Mouse (Mus musculus): Measurements from ENCODE around the gene Amph. TPM values are rescaled to one million over a fixed set of nuclear protein-coding genes. Genes with fewer than 3 reads are reported as not detected.
"Not testable (repeated sequence)": the region's sequence is repeated elsewhere in the genome, so short reads cannot be mapped to it uniquely, and the experiment has no call there.

Gene Amph
- polyA plus RNA-seq (2014; fragmentation: Nextera tagmentation; extraction: Ambion mirVana) = 11.6 and 12.9 TPM in 2 replicates

GRCm38 (mm10) chr13:18948171-18949028 lies at the start of gene Amph:
Amph (plus strand) TSS chr13:18948205.
- peaks cover 5% of the 10 kb centered on the region for H3K27me3 ChIP-seq (ENCODE audit: control insufficient read depth, insufficient read depth, low read length)
- H3K27ac ChIP-seq (ENCODE audit: low read depth, low read length) = 0 out of 2 replicates have a peak within 1 kb of the TSS, but pooled peaks have one; percentile 40
- peak; percentile 94 for DNase-seq (ENCODE audit: low spot score, missing footprints)
- H3K9me3 ChIP-seq (ENCODE audit: control insufficient read depth, low read length) = no peaks in the 10 kb centered on the region
- H3K36me3 ChIP-seq (ENCODE audit: control insufficient read depth, insufficient read depth, low read length) = no peaks in the 10 kb centered on the region
- WGBS = under 1% methylated on average over 70 of the region's 70 CpGs
- peak within 1 kb of the TSS; percentile 74 for H3K9ac ChIP-seq (ENCODE audit: low read length)
- peak; percentile 97 for ATAC-seq (ENCODE audit: low FRiP score)
- H3K4me3 ChIP-seq (ENCODE audit: low read depth, low read length) = peak within 1 kb of the TSS; percentile 77
- H3K4me1 ChIP-seq (ENCODE audit: control insufficient read depth, insufficient read depth, low read length) = peaks cover 4% of the 10 kb centered on the region; the same call in 1 of the 2 replicates
- H3K4me2 ChIP-seq = peak within 1 kb of the TSS; percentile 68

DNA sequence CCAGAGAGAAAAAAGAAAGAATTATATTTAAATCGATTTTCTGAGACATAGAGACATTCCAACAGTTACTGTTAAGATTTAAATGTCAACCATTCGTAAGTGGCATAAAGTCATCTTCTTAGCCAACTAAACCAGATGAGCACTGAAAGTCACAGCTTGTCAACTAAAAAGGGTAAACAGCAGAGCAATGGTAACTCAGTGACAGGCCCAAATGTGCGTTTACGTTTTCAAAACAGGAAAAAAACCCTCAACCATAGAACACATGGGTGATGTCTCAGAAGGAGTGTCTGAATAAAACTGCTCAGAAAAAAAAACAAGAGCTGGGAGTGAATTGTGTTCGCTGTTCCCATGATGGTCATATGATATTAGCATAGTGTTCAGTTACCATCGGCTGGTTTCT lies 44.4 kb upstream of the Amph start:
- Histone ChIP-seq H3K9ac (ENCODE audit: low read length) (no peak overlapping the region), H3K4me3 (ENCODE audit: low read depth, low read length) (no peak overlapping the region), H3K27ac (ENCODE audit: low read depth, low read length) (no peak overlapping the region), H3K4me2 (no peak overlapping the region), H3K9me3 (ENCODE audit: control insufficient read depth, low read length) (no peaks in the 10 kb centered on the region), H3K4me1 (ENCODE audit: control insufficient read depth, insufficient read depth, low read length) (no peaks in the 10 kb centered on the region), H3K27me3 (ENCODE audit: control insufficient read depth, insufficient read depth, low read length) (no peaks in the 10 kb centered on the region), H3K36me3 (ENCODE audit: control insufficient read depth, insufficient read depth, low read length) (no peaks in the 10 kb centered on the region)
- 89% methylated on average over 6 of the region's 6 CpGs for WGBS
- ATAC-seq (ENCODE audit: low FRiP score) = no peak
- DNase-seq (ENCODE audit: low spot score, missing footprints) = no peak

- Histone ChIP-seq H3K27ac (ENCODE audit: low read depth, low read length) (no peak overlapping the region), H3K9me3 (ENCODE audit: control insufficient read depth, low read length) (no peaks in the 10 kb centered on the region), H3K4me1 (ENCODE audit: control insufficient read depth, insufficient read depth, low read length) (no peaks in the 10 kb centered on the region), H3K4me2 (no peak overlapping the region), H3K36me3 (ENCODE audit: control insufficient read depth, insufficient read depth, low read length) (no peaks in the 10 kb centered on the region), H3K27me3 (ENCODE audit: control insufficient read depth, insufficient read depth, low read length) (no peaks in the 10 kb centered on the region), H3K9ac (ENCODE audit: low read length) (no peak overlapping the region), H3K4me3 (ENCODE audit: low read depth, low read length) (no peak overlapping the region)
- DNase-seq (ENCODE audit: low spot score, missing footprints) = no peak
- WGBS = 91% methylated on average over 4 of the region's 4 CpGs
- ATAC-seq (ENCODE audit: low FRiP score) = no peak
Observed at GRCm38 (mm10) chr13:18914774-18915173, 33.2 kb upstream of the Amph start.

GRCm38 (mm10) chr13:18933191-18933590 lies 14.8 kb upstream of the Amph start:
- H3K9me3 ChIP-seq (ENCODE audit: control insufficient read depth, low read length); H3K4me1 ChIP-seq (ENCODE audit: control insufficient read depth, insufficient read depth, low read length); H3K4me2 ChIP-seq; H3K9ac ChIP-seq (ENCODE audit: low read length); H3K27ac ChIP-seq (ENCODE audit: low read depth, low read length); DNase-seq (ENCODE audit: low spot score, missing footprints); H3K36me3 ChIP-seq (ENCODE audit: control insufficient read depth, insufficient read depth, low read length); ATAC-seq (ENCODE audit: low FRiP score); H3K4me3 ChIP-seq (ENCODE audit: low read depth, low read length); H3K27me3 ChIP-seq (ENCODE audit: control insufficient read depth, insufficient read depth, low read length): not testable (repeated sequence)
- WGBS = 100% methylated on average over 1 of the region's 2 CpGs

DNA sequence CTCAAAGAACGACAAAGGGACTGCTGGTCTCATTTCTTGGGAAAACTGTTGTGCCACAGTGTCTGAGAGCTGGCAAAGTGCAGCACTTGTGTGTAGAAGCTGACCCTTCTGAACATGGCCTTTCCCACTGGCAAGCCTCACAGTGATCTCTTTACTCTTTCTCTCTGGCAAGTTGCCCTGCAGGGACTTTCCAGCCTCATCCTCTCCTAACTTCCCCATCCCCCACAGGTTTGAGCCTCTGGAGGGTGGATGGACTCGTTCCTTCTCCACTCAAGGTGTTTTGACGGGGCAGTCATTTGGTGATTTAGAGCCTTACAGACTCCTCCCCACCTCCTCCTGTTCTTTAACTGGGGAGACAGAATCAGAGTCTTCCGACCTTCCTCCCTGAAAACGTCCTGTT lies 319 bp upstream of the Amph start:
- peak overlapping the region; percentile 77 for H3K4me3 ChIP-seq (ENCODE audit: low read depth, low read length)
- H3K4me1 ChIP-seq (ENCODE audit: control insufficient read depth, insufficient read depth, low read length) = peaks cover 4% of the 10 kb centered on the region; the same call in 1 of the 2 replicates
- H3K9ac ChIP-seq (ENCODE audit: low read length) = peak overlapping the region; percentile 74; the same call in 1 of the 2 replicates
- no peaks in the 10 kb centered on the region for H3K36me3 ChIP-seq (ENCODE audit: control insufficient read depth, insufficient read depth, low read length)
- H3K9me3 ChIP-seq (ENCODE audit: control insufficient read depth, low read length) = no peaks in the 10 kb centered on the region
- DNase-seq (ENCODE audit: low spot score, missing footprints) (no peak), ATAC-seq (ENCODE audit: low FRiP score) (peak; percentile 31; the same call in 1 of the 2 replicates)
- H3K27me3 ChIP-seq (ENCODE audit: control insufficient read depth, insufficient read depth, low read length) = peaks cover 5% of the 10 kb centered on the region
- H3K27ac ChIP-seq (ENCODE audit: low read depth, low read length) = no peak overlapping the region
- H3K4me2 ChIP-seq = peak overlapping the region; percentile 68
- 22% methylated on average over 5 of the region's 5 CpGs for WGBS

GRCm38 (mm10) chr13:18949029-18949350 lies 985 bp downstream of the Amph start:
- DNase-seq (ENCODE audit: low spot score, missing footprints) (peak; percentile 92), ATAC-seq (ENCODE audit: low FRiP score) (peak; percentile 12)
- Histone ChIP-seq H3K4me2 (peak overlapping the region; percentile 68), H3K27me3 (ENCODE audit: control insufficient read depth, insufficient read depth, low read length) (peaks cover 5% of the 10 kb centered on the region), H3K9ac (ENCODE audit: low read length) (peak overlapping the region; percentile 74), H3K4me3 (ENCODE audit: low read depth, low read length) (peak overlapping the region; percentile 77), H3K27ac (ENCODE audit: low read depth, low read length) (no peak overlapping the region), H3K9me3 (ENCODE audit: control insufficient read depth, low read length) (no peaks in the 10 kb centered on the region), H3K36me3 (ENCODE audit: control insufficient read depth, insufficient read depth, low read length) (no peaks in the 10 kb centered on the region), H3K4me1 (ENCODE audit: control insufficient read depth, insufficient read depth, low read length) (peaks cover 4% of the 10 kb centered on the region; the same call in 1 of the 2 replicates)
- 8% methylated on average over 5 of the region's 5 CpGs for WGBS

DNA sequence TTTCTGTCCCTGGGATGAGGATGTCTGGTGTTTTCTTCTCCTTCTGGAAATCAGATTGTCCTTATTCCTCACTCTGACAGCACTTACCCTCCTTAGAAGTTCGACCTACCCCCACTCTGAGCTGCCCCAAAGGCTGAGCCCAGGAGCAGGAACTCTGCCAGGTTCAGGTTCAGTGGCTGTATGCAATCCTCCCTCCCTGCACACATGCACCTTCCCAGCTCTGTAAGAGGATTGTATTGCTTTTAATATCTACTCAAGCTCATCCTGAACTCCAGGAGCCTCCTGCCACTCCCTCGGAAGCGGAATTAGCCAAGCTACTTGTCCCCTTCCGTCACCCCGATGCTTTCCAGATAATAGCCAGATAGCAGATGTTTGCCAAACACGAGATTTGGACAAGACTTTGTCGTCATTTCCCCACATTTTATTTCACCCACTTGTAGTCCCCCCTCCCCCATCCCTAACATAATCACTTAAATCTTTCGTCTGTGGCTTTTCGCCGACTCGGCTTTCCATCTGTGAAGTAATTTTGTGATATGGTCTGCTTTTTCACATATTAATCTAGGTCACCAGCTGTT lies 1.7 kb downstream of the Amph start:
- Histone ChIP-seq H3K9ac (ENCODE audit: low read length) (no peak overlapping the region), H3K4me3 (ENCODE audit: low read depth, low read length) (no peak overlapping the region), H3K4me2 (peak overlapping the region; percentile 68; the same call in 1 of the 2 replicates), H3K27ac (ENCODE audit: low read depth, low read length) (no peak overlapping the region), H3K9me3 (ENCODE audit: control insufficient read depth, low read length) (no peaks in the 10 kb centered on the region), H3K36me3 (ENCODE audit: control insufficient read depth, insufficient read depth, low read length) (no peaks in the 10 kb centered on the region), H3K27me3 (ENCODE audit: control insufficient read depth, insufficient read depth, low read length) (peaks cover 5% of the 10 kb centered on the region), H3K4me1 (ENCODE audit: control insufficient read depth, insufficient read depth, low read length) (peaks cover 4% of the 10 kb centered on the region; the same call in 1 of the 2 replicates)
- ATAC-seq (ENCODE audit: low FRiP score) = no peak
- DNase-seq (ENCODE audit: low spot score, missing footprints) = peak; percentile 86
- 66% methylated on average over 11 of the region's 11 CpGs for WGBS

DNA sequence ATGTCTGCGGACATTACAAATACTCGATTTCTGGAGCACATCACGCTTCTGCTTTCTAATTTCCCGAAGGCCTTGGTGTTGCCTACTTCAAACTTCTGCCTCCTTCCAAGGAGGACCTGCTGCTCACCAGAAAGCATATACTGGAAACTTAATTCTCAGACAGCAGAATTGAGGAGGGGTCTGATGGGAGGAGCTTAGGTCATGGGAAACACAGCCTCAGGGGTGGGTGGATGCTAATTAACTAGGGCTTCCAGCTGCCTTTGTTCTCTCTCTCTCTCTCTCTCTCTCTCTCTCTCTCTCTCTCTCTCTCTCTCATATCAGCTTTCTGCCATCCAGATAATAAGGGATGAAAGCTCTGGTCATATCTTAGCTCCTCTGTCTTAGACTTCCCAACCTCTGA lies 5.6 kb downstream of the Amph start:
- H3K27ac ChIP-seq (ENCODE audit: low read depth, low read length) = no peak overlapping the region
- H3K4me3 ChIP-seq (ENCODE audit: low read depth, low read length) = no peak overlapping the region
- no peaks in the 10 kb centered on the region for H3K9me3 ChIP-seq (ENCODE audit: control insufficient read depth, low read length)
- H3K9ac ChIP-seq (ENCODE audit: low read length) = no peak overlapping the region
- H3K4me2 ChIP-seq = no peak overlapping the region
- peak; percentile 65 for ATAC-seq (ENCODE audit: low FRiP score)
- peaks cover 5% of the 10 kb centered on the region for H3K27me3 ChIP-seq (ENCODE audit: control insufficient read depth, insufficient read depth, low read length)
- WGBS = 91% methylated on average over 4 of the region's 4 CpGs
- H3K36me3 ChIP-seq (ENCODE audit: control insufficient read depth, insufficient read depth, low read length) = no peaks in the 10 kb centered on the region
- peaks cover 4% of the 10 kb centered on the region; the same call in 1 of the 2 replicates for H3K4me1 ChIP-seq (ENCODE audit: control insufficient read depth, insufficient read depth, low read length)
- no peak for DNase-seq (ENCODE audit: low spot score, missing footprints)
